Mouse (Mus musculus): Measurements from ENCODE around the gene Kalrn. TPM values are rescaled to one million over a fixed set of nuclear protein-coding genes. Genes with fewer than 3 reads are reported as not detected.
"Not testable (repeated sequence)": the region's sequence is repeated elsewhere in the genome, so short reads cannot be mapped to it uniquely, and the experiment has no call there.

Gene Kalrn
- total RNA-seq, 2 experiments from 2014 or later, result 6.1 to 17.5 TPM

GRCm38 (mm10) chr16:34104427-34104826, 468.9 kb downstream of the Kalrn start:
- no peak for DNase-seq

GRCm38 (mm10) chr16:34102742-34103141, 470.6 kb downstream of the Kalrn start:
- no peak for DNase-seq

GRCm38 (mm10) chr16:34099795-34100194, 473.5 kb downstream of the Kalrn start:
- DNase-seq, result no peak

- DNase-seq, result peak; percentile 87 to 88
These were observed 477.7 kb downstream of the Kalrn start for GRCm38 (mm10) chr16:34095548-34096141.

- DNase-seq, result no peak
These were observed 478.3 kb downstream of the Kalrn start for GRCm38 (mm10) chr16:34095093-34095465.

- peak; percentile 10 to 22 for DNase-seq
These were observed 478.8 kb downstream of the Kalrn start for GRCm38 (mm10) chr16:34094446-34095092.

GRCm38 (mm10) chr16:34093734-34094445, 479.4 kb downstream of the Kalrn start:
- DNase-seq, result no peak

GRCm38 (mm10) chr16:34089528-34090095, 483.7 kb downstream of the Kalrn start:
- DNase-seq, result no peak

GRCm38 (mm10) chr16:34089022-34089421, 484.3 kb downstream of the Kalrn start:
- no peak for DNase-seq

- DNase-seq, result no peak
These were observed 485.0 kb downstream of the Kalrn start for GRCm38 (mm10) chr16:34088331-34088730.

GRCm38 (mm10) chr16:34084135-34084920, 489.0 kb downstream of the Kalrn start:
- DNase-seq, result no peak

GRCm38 (mm10) chr16:34082494-34083469, 490.6 kb downstream of the Kalrn start:
- DNase-seq, result peak; percentile 15 to 26

- DNase-seq, result no peak
These were observed 491.5 kb downstream of the Kalrn start for GRCm38 (mm10) chr16:34081683-34082438.

- DNase-seq, result not testable (repeated sequence)
These were observed 492.0 kb downstream of the Kalrn start for GRCm38 (mm10) chr16:34081314-34081682.

GRCm38 (mm10) chr16:34080818-34081217, 492.5 kb downstream of the Kalrn start:
- no peak for DNase-seq

- DNase-seq, result no peak
These were observed 493.8 kb downstream of the Kalrn start for GRCm38 (mm10) chr16:34079511-34079910.

- no peak for DNase-seq
These were observed 494.6 kb downstream of the Kalrn start for GRCm38 (mm10) chr16:34078732-34079131.

GRCm38 (mm10) chr16:34076101-34076500, 497.2 kb downstream of the Kalrn start:
- DNase-seq, result peak; percentile 51 to 60

GRCm38 (mm10) chr16:34073930-34074329, 499.4 kb downstream of the Kalrn start:
- DNase-seq, result no peak

GRCm38 (mm10) chr16:34072136-34072535, 501.2 kb downstream of the Kalrn start:
- no peak for DNase-seq
